Mouse (Mus musculus) small intestine, adult 2 months (tissue): ENCODE data around the gene Ampd2. TPM values are rescaled to one million over a fixed set of nuclear protein-coding genes. Genes with fewer than 3 reads are reported as not detected.

Experiments
- H3K27ac ChIP-seq: fragments of 200-500 bp; 2 replicates; pipeline ENCODE4 v1.5.1; 2012; ENCODE audit warnings: low read depth, low read length, control low read depth, inconsistent platforms; ENCODE audit not compliant: insufficient read depth
- H3K27me3 ChIP-seq: fragments of 200-500 bp; 2 replicates; pipeline ENCODE4 v1.6.1; 2012; ENCODE audit warnings: mild to moderate bottlenecking, moderate library complexity, low read length, inconsistent platforms; ENCODE audit not compliant: control insufficient read depth, insufficient read depth
- H3K36me3 ChIP-seq: fragments of 200-500 bp; 2 replicates; pipeline ENCODE4 v1.6.1; 2012; ENCODE audit warnings: mild to moderate bottlenecking, low read length, control low read depth, inconsistent platforms; ENCODE audit not compliant: control insufficient read depth, insufficient read depth
- H3K4me1 ChIP-seq: fragments of 200-500 bp; 2 replicates; pipeline ENCODE4 v1.6.1; 2012; ENCODE audit warnings: low read length, inconsistent platforms, mixed read lengths; ENCODE audit not compliant: control insufficient read depth, insufficient read depth, insufficient read length
- H3K4me3 ChIP-seq: fragments of 200-500 bp; 2 replicates; pipeline ENCODE4 v1.5.1; 2012; ENCODE audit warnings: low read depth, mild to moderate bottlenecking, control low read depth, inconsistent platforms, low read length, moderate library complexity
- CTCF ChIP-seq: fragments of 200-500 bp; IDR thresholded peaks from 2 replicates; pipeline ENCODE4 v1.5.1; 2012; ENCODE audit warnings: low read depth, mild to moderate bottlenecking, control low read depth, inconsistent platforms, low read length, moderate library complexity, mixed read lengths; ENCODE audit not compliant: insufficient replicate concordance, insufficient read length; ENCODE audit errors: extremely low read depth
- POLR2A ChIP-seq: fragments of 200-500 bp; IDR thresholded peaks from 2 replicates; pipeline ENCODE4 v1.6.1; 2012; ENCODE audit warnings: low read depth, mild to moderate bottlenecking, control low read depth, inconsistent platforms, low read length, moderate library complexity
- WGBS: fragments of 180-500 bp; shearing (Covaris S2); methylation state at CpG from one replicate; pipeline ENCODE4 v1.1.7; 2018; 5-methylcytosine and 5-hydroxymethylcytosine counted together
- polyA plus RNA-seq: library from polyadenylated mRNA; depleted of rRNA; stranded (reverse); fragments of >200 nt; gene quantifications from 2 replicates; pipeline ENCODE4 v1.2.3, GENCODE M21; 2012

The Ampd2 gene
- polyA plus RNA-seq, 1 experiment = 107 TPM

DNA sequence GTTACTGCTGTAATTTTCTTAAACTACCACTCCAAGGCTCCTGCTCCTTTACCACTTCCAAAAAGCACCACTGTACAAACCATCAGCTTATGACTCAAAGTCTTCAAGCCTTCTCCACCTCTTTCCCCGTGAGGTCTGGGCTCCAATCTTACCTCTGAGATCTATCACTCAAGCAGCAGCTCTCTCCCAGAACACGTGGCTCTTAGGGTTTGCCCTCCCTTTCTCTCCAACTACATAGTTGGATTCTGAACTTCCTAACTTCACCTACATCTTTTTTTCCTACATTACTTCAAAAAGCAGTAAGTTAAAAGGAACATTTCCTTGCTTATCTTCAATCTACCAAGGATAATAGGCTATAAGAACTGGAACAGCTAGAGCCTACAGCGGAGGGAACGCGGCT is 42.1 kb upstream of the Ampd2 start:
- WGBS = 79% methylated on average over 5 of the region's 5 CpGs
- peak overlapping the region; percentile 58; the same call in 1 of the 2 replicates for H3K27ac ChIP-seq
- no peaks in the 10 kb centered on the region for H3K36me3 ChIP-seq
- H3K4me1 ChIP-seq = peaks cover 38% of the 10 kb centered on the region; the same call in 1 of the 2 replicates
- no peak overlapping the region for H3K4me3 ChIP-seq
- no peak for TF ChIP-seq CTCF
- TF ChIP-seq POLR2A = no peak
- no peaks in the 10 kb centered on the region for H3K27me3 ChIP-seq

DNA sequence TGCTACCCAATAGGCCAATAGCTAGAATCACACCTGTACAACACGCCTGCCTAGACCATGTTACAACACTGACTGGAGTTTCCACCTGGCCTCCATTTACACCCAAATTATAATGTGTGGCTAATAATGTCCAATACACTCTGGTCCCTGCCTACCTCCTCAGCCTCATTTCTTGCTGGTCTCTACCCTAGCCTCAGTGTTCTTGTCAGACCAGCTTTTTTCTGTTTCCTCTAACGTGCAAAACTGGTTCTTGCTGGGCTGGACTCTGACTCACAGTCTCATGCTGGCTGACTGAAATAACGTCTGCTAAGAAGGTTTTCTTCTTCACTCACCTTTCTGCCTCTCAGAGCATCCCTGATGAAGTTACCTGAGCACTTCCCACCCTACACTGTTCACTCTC is 39.9 kb upstream of the Ampd2 start:
- Histone ChIP-seq H3K4me1 (peaks cover 32% of the 10 kb centered on the region; the same call in 1 of the 2 replicates), H3K27ac (peak overlapping the region; percentile 42), H3K27me3 (no peaks in the 10 kb centered on the region), H3K4me3 (no peak overlapping the region), H3K36me3 (peaks cover 13% of the 10 kb centered on the region)
- WGBS = 48% methylated on average over 3 of the region's 3 CpGs
- TF ChIP-seq POLR2A = no peak
- no peak for TF ChIP-seq CTCF

DNA sequence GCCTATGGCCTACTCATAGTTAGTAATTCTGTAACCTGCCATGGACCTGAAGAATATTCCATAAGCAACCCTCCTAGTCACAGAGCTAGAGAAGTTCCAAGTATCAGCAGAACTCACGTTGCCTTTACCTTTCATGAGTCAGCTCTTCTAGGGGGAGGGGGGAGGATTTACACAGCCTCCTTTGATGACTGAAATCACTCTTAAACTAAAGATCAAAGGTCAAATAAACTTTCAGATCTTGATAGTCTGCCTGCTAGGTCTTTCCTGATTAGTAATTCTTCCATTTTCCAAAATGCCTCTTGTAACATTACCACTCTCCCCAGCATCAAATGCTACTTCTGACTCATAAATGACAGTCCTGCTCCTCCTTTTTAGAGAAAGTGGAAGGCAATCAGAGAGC is 37.7 kb upstream of the Ampd2 start:
- TF ChIP-seq CTCF (no peak), POLR2A (no peak)
- Histone ChIP-seq H3K4me3 (no peak overlapping the region), H3K27ac (no peak overlapping the region; the same call in 1 of the 2 replicates), H3K27me3 (no peaks in the 10 kb centered on the region), H3K4me1 (peaks cover 20% of the 10 kb centered on the region; the same call in 1 of the 2 replicates), H3K36me3 (peaks cover 23% of the 10 kb centered on the region)
- 13% methylated on average over 1 of the region's 1 CpGs for WGBS

DNA sequence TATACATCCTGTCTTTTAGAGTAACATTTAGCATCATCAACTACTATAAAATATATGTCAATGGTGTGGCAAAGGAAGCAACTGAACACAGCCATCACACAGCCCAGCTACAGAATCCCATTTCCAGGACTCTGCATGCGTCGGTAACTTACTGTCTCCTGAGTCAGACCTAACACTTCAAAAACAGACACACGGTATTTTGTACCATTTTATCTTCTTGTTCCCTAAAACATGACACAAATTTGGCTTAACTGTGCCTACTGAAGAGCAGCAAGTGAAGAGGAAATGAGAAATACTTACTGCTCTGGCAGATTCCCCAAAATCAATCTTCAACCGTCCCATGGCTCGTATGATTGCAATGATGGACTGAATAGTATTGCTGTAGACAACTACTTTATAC is 36.8 kb upstream of the Ampd2 start:
- Histone ChIP-seq H3K36me3 (peaks cover 27% of the 10 kb centered on the region), H3K27me3 (no peaks in the 10 kb centered on the region), H3K4me1 (peaks cover 14% of the 10 kb centered on the region; the same call in 1 of the 2 replicates), H3K27ac (peak overlapping the region; percentile 6; the same call in 1 of the 2 replicates), H3K4me3 (no peak overlapping the region)
- TF ChIP-seq CTCF (no peak), POLR2A (no peak)
- 77% methylated on average over 5 of the region's 5 CpGs for WGBS

DNA sequence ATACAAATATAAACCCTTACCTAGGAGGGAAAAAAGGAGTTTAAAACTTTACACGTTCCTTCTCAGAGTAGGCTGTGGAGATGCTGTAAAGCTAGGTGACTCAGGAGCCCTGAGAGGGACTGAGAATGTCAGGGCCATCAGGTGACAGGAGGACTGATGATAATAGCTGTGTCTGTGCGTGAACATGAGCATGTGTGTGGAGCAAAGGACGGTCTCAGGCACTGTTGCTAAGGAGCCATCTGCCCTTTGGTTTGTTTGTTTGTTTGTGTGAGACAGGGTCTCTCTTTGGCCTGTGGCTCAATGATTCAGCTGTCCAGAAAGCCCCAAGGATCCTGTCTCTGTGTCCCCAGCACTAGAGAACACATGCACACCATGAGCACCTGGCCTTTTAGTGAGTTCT is 34.6 kb upstream of the Ampd2 start:
- Histone ChIP-seq H3K27me3 (no peaks in the 10 kb centered on the region), H3K4me1 (peaks cover 7% of the 10 kb centered on the region; the same call in 1 of the 2 replicates), H3K4me3 (no peak overlapping the region), H3K27ac (no peak overlapping the region), H3K36me3 (peaks cover 41% of the 10 kb centered on the region)
- WGBS = 81% methylated on average over 3 of the region's 3 CpGs
- no peak for TF ChIP-seq POLR2A
- no peak for TF ChIP-seq CTCF

DNA sequence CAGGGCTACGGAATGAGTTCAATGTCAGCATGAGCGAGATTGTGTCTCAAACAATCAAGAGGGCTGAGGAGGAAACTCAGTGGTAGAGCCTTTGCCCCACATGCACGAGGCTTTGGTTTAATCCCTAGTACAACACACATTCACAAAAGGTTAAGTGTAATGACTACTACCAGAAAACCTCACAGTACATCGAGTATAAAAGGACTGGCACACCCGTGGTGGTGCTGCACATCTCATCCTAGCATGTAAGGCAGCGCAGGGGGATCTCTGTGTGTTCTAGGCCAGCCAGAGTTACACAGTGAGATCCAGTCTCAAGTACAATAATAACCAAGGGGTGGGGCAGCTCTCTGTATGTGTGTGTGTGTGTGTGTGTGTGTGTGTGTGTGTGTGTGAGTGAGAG is 31.0 kb upstream of the Ampd2 start:
- no peaks in the 10 kb centered on the region for H3K27me3 ChIP-seq
- 82% methylated on average over 6 of the region's 6 CpGs for WGBS
- no peak overlapping the region for H3K4me3 ChIP-seq
- H3K27ac ChIP-seq = no peak overlapping the region
- H3K36me3 ChIP-seq = peaks cover 48% of the 10 kb centered on the region
- no peak for TF ChIP-seq CTCF
- peaks cover 3% of the 10 kb centered on the region for H3K4me1 ChIP-seq

DNA sequence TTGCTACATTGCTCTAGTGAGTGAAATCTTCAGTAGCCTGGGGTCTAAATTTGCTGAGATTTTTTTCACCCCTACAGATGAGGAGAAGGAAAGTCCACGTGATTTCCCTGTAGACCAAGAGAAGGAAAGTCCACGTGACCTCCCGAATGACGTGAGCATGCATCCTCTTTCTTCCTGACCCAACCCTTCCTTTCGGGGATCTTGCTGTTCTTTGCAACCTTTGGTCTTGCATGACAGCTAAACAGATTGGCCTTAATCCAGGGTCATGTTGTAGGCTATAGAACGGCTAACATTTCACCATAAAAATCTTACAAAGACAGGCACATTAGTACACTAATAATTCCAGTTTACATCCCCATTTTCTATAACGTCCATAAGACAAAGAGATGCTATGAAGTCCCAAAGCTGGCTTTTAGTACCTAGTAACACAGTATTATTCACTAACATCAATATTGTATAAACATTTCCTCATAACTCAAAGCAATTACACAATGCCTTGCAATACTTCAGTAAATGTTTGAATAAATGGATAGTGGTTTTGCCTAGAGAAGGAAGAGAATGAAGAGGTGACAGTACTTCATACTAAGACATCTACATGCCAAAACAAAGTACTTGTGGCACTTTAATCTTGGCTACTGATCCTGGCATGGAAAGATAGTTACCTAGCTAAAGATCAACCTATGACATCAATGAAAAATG is 27.3 kb upstream of the Ampd2 start:
- whole genome bisulfite sequencing = 32% methylated on average over 7 of the region's 7 CpGs
- Histone ChIP-seq H3K36me3 (peaks cover 56% of the 10 kb centered on the region), H3K27ac (no peak overlapping the region), H3K4me3 (no peak overlapping the region), H3K27me3 (no peaks in the 10 kb centered on the region), H3K4me1 (peaks cover 10% of the 10 kb centered on the region)
- no peak for TF ChIP-seq CTCF
- TF ChIP-seq POLR2A = no peak
